Mouse (Mus musculus) intestine, embryonic 16.5 days (tissue): ENCODE results near the gene Mob4. TPM values are rescaled to one million over a fixed set of nuclear protein-coding genes. Genes with fewer than 3 reads are reported as not detected.
A peak's percentile ranks its signal among the peaks of the same experiment; 100 is the strongest.

Experiments
- ATAC-seq: fragments of 200-750 bp; cut with Nextera tagmentation; 2 replicates; pipeline ENCODE4 v1.8.0; 2017; ENCODE audit warnings: moderate TSS enrichment, moderate library complexity
- H3K27ac ChIP-seq: fragments of 300-500 bp; sonication (generic); 2 replicates; pipeline ENCODE4 v1.5.1; 2014; ENCODE audit warnings: mild to moderate bottlenecking, low read length
- H3K27me3 ChIP-seq: fragments of 300-500 bp; sonication (generic); replicated peaks from 2 replicates; pipeline ENCODE4 v1.6.1; 2014; ENCODE audit warnings: low read length, control low read depth, mixed read lengths; ENCODE audit not compliant: control insufficient read depth, insufficient read depth
- H3K36me3 ChIP-seq: fragments of 300-500 bp; sonication (generic); 2 replicates; pipeline ENCODE4 v1.6.1; 2014; ENCODE audit warnings: low read length, control low read depth; ENCODE audit not compliant: control insufficient read depth, insufficient read depth
- H3K4me1 ChIP-seq: fragments of 300-500 bp; sonication (generic); 2 replicates; pipeline ENCODE4 v1.6.1; 2014; ENCODE audit warnings: low read length, control low read depth, mixed read lengths; ENCODE audit not compliant: control insufficient read depth, insufficient read depth
- H3K4me2 ChIP-seq: fragments of 300-500 bp; sonication (generic); 2 replicates; pipeline ENCODE4 v1.6.1; 2014; ENCODE audit warnings: low read depth, low read length, control low read depth
- H3K4me3 ChIP-seq: fragments of 300-500 bp; sonication (generic); 2 replicates; pipeline ENCODE4 v1.5.1; 2014; ENCODE audit warnings: mild to moderate bottlenecking, low read length
- H3K9ac ChIP-seq: fragments of 300-500 bp; sonication (generic); 2 replicates; pipeline ENCODE4 v1.6.1; 2014; ENCODE audit warnings: low read depth, low read length
- H3K9me3 ChIP-seq: fragments of 300-500 bp; sonication (generic); 2 replicates; pipeline ENCODE4 v1.6.1; 2016; ENCODE audit warnings: low read length, control low read depth; ENCODE audit not compliant: control insufficient read depth
- WGBS: fragments of 180-500 bp; shearing (Covaris S2); extraction: QIAGEN DNeasy Blood & Tissue Kit; methylation state at CpG from one replicate; pipeline ENCODE4 v1.1.7; 2014; 5-methylcytosine and 5-hydroxymethylcytosine counted together
- polyA plus RNA-seq: library from polyadenylated mRNA; unstranded; fragments of >200 nt; fragmentation: Nextera tagmentation; extraction: Ambion mirVana; gene quantifications from 2 replicates; pipeline ENCODE4 v1.2.1, GENCODE M21; 2015

Gene Mob4
- polyA plus RNA-seq, result 139 and 155 TPM in 2 replicates

DNA sequence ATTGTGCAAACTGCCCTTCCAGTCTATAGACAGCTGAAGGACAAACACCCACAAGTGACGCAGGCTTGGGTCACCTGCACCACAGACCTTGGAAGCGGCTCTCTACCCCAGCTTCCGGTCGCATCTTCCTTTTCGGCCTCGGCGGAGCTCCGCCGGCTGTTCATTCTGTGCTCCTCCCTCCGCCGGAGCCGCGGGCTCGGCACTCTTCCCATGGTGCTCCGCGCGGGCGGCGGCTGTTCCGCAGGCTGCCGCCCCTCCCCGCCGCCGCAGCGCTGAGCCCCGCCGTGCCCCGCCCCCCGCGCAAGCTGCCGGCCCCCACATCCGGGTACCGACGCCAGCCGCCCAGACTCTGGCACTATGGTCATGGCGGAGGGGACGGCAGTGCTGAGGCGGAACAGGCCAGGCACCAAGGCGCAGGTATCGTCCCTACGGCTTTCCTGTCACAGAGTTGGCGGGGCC is at the start of gene Mob4:
Gene Mob4 (plus strand): TSS at position 289 of the 459 bp plus-strand sequence.
- no peaks in the 10 kb centered on the region for H3K36me3 ChIP-seq
- peak within 1 kb of the TSS; percentile 98 for H3K27ac ChIP-seq
- no peaks in the 10 kb centered on the region for H3K27me3 ChIP-seq
- WGBS, result under 1% methylated on average over 38 of the region's 42 CpGs
- peaks cover 4% of the 10 kb centered on the region for H3K4me1 ChIP-seq
- H3K9ac ChIP-seq, result peak within 1 kb of the TSS; percentile 100
- peak within 1 kb of the TSS; percentile 56 for H3K4me2 ChIP-seq
- peak within 1 kb of the TSS; percentile 100 for H3K4me3 ChIP-seq
- ATAC-seq, result peak; percentile 97
- H3K9me3 ChIP-seq, result no peaks in the 10 kb centered on the region

GRCm38 (mm10) chr1:55082106-55082505 is 48.9 kb upstream of the Mob4 start:
- H3K27ac ChIP-seq, result no peak overlapping the region
- no peak overlapping the region for H3K4me3 ChIP-seq
- H3K9me3 ChIP-seq, result no peaks in the 10 kb centered on the region
- H3K9ac ChIP-seq, result no peak overlapping the region
- no peak overlapping the region for H3K4me2 ChIP-seq
- H3K36me3 ChIP-seq, result peaks cover 38% of the 10 kb centered on the region
- WGBS, result 71% methylated on average over 1 of the region's 1 CpGs
- H3K4me1 ChIP-seq, result peaks cover 10% of the 10 kb centered on the region; the same call in 1 of the 2 replicates
- H3K27me3 ChIP-seq, result no peaks in the 10 kb centered on the region
- no peak for ATAC-seq

- Histone ChIP-seq H3K9ac (peak overlapping the region; percentile 59), H3K4me3 (peak overlapping the region; percentile 96), H3K36me3 (peaks cover 29% of the 10 kb centered on the region)
These were observed 45.2 kb upstream of the Mob4 start for GRCm38 (mm10) chr1:55085781-55086366.

GRCm38 (mm10) chr1:55086868-55087400 is 44.1 kb upstream of the Mob4 start:
- no peaks in the 10 kb centered on the region for H3K9me3 ChIP-seq
- H3K4me3 ChIP-seq, result peak overlapping the region; percentile 96
- peaks cover 17% of the 10 kb centered on the region for H3K4me1 ChIP-seq
- ATAC-seq, result no peak; the same call in 1 of the 2 replicates
- H3K9ac ChIP-seq, result peak overlapping the region; percentile 99
- peak overlapping the region; percentile 69 for H3K4me2 ChIP-seq
- H3K36me3 ChIP-seq, result peaks cover 26% of the 10 kb centered on the region
- H3K27me3 ChIP-seq, result no peaks in the 10 kb centered on the region
- peak overlapping the region; percentile 98 for H3K27ac ChIP-seq
- WGBS, result under 1% methylated on average over 13 of the region's 13 CpGs

More at GRCm38 (mm10) chr1:55085781-55086366, 45.2 kb upstream of the Mob4 start:
- no peak for ATAC-seq
- WGBS, result 52% methylated on average over 7 of the region's 7 CpGs
- Histone ChIP-seq H3K4me2 (peak overlapping the region; percentile 69), H3K27ac (no peak overlapping the region; the same call in 1 of the 2 replicates), H3K27me3 (no peaks in the 10 kb centered on the region), H3K4me1 (peaks cover 17% of the 10 kb centered on the region), H3K9me3 (no peaks in the 10 kb centered on the region)

DNA sequence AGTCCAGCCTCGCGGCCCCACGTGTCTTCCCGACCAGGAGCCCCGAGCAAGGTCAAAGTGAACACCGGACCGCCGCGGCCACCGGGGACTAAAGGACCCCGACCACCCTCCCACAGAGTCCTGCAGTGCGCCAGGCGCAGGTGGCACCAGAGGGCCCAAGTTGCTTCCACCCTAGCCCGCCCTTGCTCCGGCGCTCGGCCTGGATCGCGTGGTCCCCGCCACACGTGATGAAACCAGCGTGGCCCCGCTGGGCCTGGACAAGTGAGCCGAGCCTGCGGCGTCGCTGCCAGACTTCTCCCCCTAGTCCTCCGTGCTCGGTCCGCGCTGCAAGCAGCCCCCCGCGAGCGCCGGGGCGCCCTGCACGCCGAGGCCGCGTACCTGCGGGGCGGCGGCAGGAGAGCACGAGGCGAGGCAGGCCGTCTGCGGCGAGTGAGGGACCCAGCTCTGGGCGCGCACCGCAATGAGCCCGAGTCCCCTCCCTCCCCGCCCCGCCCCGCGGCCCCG is 43.6 kb upstream of the Mob4 start:
- H3K27me3 ChIP-seq, result no peaks in the 10 kb centered on the region
- peak; percentile 85 for ATAC-seq
- H3K9me3 ChIP-seq, result no peaks in the 10 kb centered on the region
- H3K36me3 ChIP-seq, result peaks cover 22% of the 10 kb centered on the region
- peaks cover 15% of the 10 kb centered on the region for H3K4me1 ChIP-seq
- under 1% methylated on average over 52 of the region's 57 CpGs for WGBS
- peak overlapping the region; percentile 96 for H3K4me3 ChIP-seq
- peak overlapping the region; percentile 69 for H3K4me2 ChIP-seq
- peak overlapping the region; percentile 98 for H3K27ac ChIP-seq
- H3K9ac ChIP-seq, result peak overlapping the region; percentile 99

DNA sequence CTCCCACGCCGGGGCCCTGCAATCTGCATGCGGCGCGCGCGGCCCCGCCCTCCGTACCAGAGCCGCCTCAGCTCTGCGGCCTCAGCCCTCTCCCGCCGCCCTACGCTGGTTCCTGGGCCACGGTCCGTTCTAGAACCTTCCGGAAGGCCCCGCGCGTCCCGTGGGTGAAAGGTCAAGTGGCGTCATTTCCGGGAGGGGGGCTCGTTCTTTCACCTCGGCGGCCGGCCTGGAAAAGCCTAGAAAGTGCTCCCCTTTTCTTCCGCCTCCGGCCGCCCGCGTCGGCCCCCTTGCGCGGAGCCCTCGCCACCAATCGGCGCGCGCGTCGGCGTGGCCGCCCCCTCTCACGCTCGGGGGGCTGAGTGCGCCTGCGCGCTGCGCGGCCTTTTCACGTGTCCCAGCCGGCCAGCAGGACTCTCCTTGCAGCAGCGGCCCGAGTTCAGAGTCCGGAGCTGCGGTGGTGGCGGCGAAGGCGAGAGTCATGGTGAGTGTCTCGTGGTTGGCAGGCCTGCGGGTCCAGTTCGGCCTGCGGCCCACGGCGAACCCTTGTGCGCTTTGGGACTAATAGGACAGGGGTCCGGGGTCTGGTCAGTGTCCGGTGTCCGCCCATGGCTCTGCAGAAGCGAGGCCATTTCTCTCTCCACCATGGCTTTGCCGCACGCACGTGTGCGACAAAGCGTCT is 43.0 kb upstream of the Mob4 start, which contains the start of the genes Hspe1 and Hspd1:
Gene Hspe1 (plus strand): TSS at position 201 of the 679 bp plus-strand sequence.
Gene Hspd1 (minus strand): TSS at position 312 of the 679 bp plus-strand sequence.
- ATAC-seq, result peak; percentile 95

GRCm38 (mm10) chr1:55088611-55089497 is 42.2 kb upstream of the Mob4 start:
- Histone ChIP-seq H3K4me3 (peak overlapping the region; percentile 96), H3K9ac (peak overlapping the region; percentile 99), H3K27me3 (no peaks in the 10 kb centered on the region), H3K27ac (peak overlapping the region; percentile 91), H3K9me3 (no peaks in the 10 kb centered on the region), H3K36me3 (peaks cover 10% of the 10 kb centered on the region; the same call in 1 of the 2 replicates), H3K4me1 (peaks cover 15% of the 10 kb centered on the region), H3K4me2 (peak overlapping the region; percentile 63)
- no peak for ATAC-seq
- WGBS, result 5% methylated on average over 16 of the region's 16 CpGs

More for the DNA sequence above, 43.0 kb upstream of the Mob4 start, which contains the start of the genes Hspe1 and Hspd1:
- H3K27me3 ChIP-seq, result no peaks in the 10 kb centered on the region
- H3K4me3 ChIP-seq, result peak within 1 kb of the TSS; percentile 96
- peak within 1 kb of the TSS; percentile 69 for H3K4me2 ChIP-seq
- H3K36me3 ChIP-seq, result peaks cover 17% of the 10 kb centered on the region
- H3K27ac ChIP-seq, result peak within 1 kb of the TSS; percentile 98
- peaks cover 15% of the 10 kb centered on the region for H3K4me1 ChIP-seq
- under 1% methylated on average over 66 of the region's 76 CpGs for WGBS
- no peaks in the 10 kb centered on the region for H3K9me3 ChIP-seq
- H3K9ac ChIP-seq, result peak within 1 kb of the TSS; percentile 99

- Histone ChIP-seq H3K27ac (peak overlapping the region; percentile 63), H3K9ac (peak overlapping the region; percentile 69), H3K27me3 (no peaks in the 10 kb centered on the region), H3K9me3 (no peaks in the 10 kb centered on the region), H3K4me2 (peak overlapping the region; percentile 63), H3K4me1 (peaks cover 12% of the 10 kb centered on the region), H3K4me3 (peak overlapping the region; percentile 96), H3K36me3 (0 out of 2 replicates have a peak, but pooled peaks cover 6% of the 10 kb centered on the region)
- 76% methylated on average over 5 of the region's 5 CpGs for WGBS
- no peak for ATAC-seq
These were observed 41.5 kb upstream of the Mob4 start for GRCm38 (mm10) chr1:55089498-55090064.
